Mouse (Mus musculus): ENCODE results near the gene Pdlim3.

DNA sequence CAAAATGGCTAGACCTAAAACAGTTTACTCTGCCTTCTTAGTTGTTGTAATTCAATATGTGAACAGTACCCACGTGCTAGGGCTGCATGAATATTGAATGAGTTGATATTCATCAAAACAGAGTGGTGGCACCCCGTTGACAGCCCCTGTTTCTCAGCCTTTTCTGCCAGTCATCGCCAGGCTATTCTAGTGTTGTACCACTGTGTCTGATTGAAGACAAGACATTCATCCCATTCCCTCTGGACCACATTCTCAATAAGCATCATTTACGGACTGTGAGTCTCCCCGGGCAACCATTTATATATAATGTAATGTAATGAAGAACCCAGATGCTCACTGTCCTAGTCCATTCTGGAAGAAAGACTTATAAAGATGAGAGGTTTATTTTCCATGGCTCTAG lies 42.0 kb upstream of the Pdlim3 start:
- TF ChIP-seq POLR2A (IDR thresholded peaks at IDR 0.05; ENCODE audit: insufficient read depth, low read depth, low read length): no peak
- TF ChIP-seq CTCF (IDR thresholded peaks at IDR 0.05; ENCODE audit: insufficient read depth, low read depth, low read length): no peak
